ENCODE assay signal across 9 mouse cellular contexts in genomic region chr12:83770418-83771256, GRCm38 (mm10). TPM values are rescaled to one million over a fixed set of nuclear protein-coding genes. Genes with fewer than 3 reads are reported as not detected.
A peak's percentile ranks its signal among the peaks of the same experiment; 100 is the strongest.
DNase-seq lines count a peak whose midpoint lies in the region; ATAC-seq and TF ChIP-seq lines count a peak whose summit lies in the region.
"Had no signal": no experiment of that assay in that cellular context is flagged by ENCODE, and none has a peak within 500 bp of the region (broad histone marks: within the 10 kb centered on the region; RNA-seq: fewer than 3 reads in every experiment).

No protein-coding gene starts in this region.

- peaks cover 15% of the 10 kb centered on the region for H3K36me3 ChIP-seq in G1E (replicated peaks)
- H3K36me3 ChIP-seq in heart, embryonic 14.5 days (ENCODE audit: control insufficient read depth, insufficient read depth, low read length), result no peaks in the 10 kb centered on the region
- H3K36me3 ChIP-seq in kidney, embryonic 16.5 days (ENCODE audit: insufficient read depth, low read length), result no peaks in the 10 kb centered on the region
- H3K36me3 ChIP-seq in stomach, embryonic 14.5 days (ENCODE audit: control insufficient read depth, insufficient read depth, low read length), result no peaks in the 10 kb centered on the region
- H3K36me3 ChIP-seq: liver, embryonic 15.5 days had no signal

- peaks cover 5% of the 10 kb centered on the region; the same call in 1 of the 2 replicates for H3K4me1 ChIP-seq in cerebellum, adult 2 months (ENCODE audit: control insufficient read depth, insufficient read depth, low read length)
- peaks cover 2% of the 10 kb centered on the region; the same call in 1 of the 2 replicates for H3K4me1 ChIP-seq in G1E (ENCODE audit: insufficient read depth, low read depth, low read length)
- H3K4me1 ChIP-seq in heart, embryonic 14.5 days (ENCODE audit: control insufficient read depth in 2 of 2, insufficient read depth in 2 of 2, low read length in 2 of 2), result peaks cover 3 to 10% of the 10 kb centered on the region in 2 experiments; a peak in 3 of 4 replicates
- peaks cover 37% of the 10 kb centered on the region for H3K4me1 ChIP-seq in kidney, embryonic 16.5 days (ENCODE audit: insufficient read depth, low read length)
- H3K4me1 ChIP-seq in stomach, embryonic 14.5 days (ENCODE audit: control insufficient read depth, insufficient read depth, low read length), result peaks cover 29% of the 10 kb centered on the region

- H3K4me3 ChIP-seq in cerebellum, adult 2 months (replicated peaks; ENCODE audit: insufficient read depth, low read depth, low read length), result no peak overlapping the region
- H3K4me3 ChIP-seq in G1E (ENCODE audit: low read depth, low read length), result no peak overlapping the region
- H3K4me3 ChIP-seq in heart, embryonic 14.5 days (ENCODE audit: control insufficient read depth in 1 of 2, insufficient read depth in 1 of 2, low read depth in 1 of 2, low read length in 2 of 2), result peak overlapping the region in 1 of 2 experiments; percentile 1; a peak in 2 of 4 replicates
- H3K4me3 ChIP-seq in kidney, embryonic 16.5 days (ENCODE audit: low read length), result peak overlapping the region; percentile 31
- H3K4me3 ChIP-seq in stomach, embryonic 14.5 days (ENCODE audit: low read depth, low read length), result no peak overlapping the region
- H3K4me3 ChIP-seq: liver, embryonic 15.5 days had no signal

- peak overlapping the region; percentile 61 for H3K4me2 ChIP-seq in heart, embryonic 14.5 days (ENCODE audit: low read length)
- peak overlapping the region; percentile 59 for H3K4me2 ChIP-seq in kidney, embryonic 16.5 days (replicated peaks; ENCODE audit: low read depth, low read length)
- peak overlapping the region; percentile 31 for H3K4me2 ChIP-seq in stomach, embryonic 14.5 days (replicated peaks; ENCODE audit: low read depth, low read length)
- H3K4me2 ChIP-seq: liver, embryonic 15.5 days had no signal

- no peak overlapping the region for H3K9ac ChIP-seq in heart, embryonic 14.5 days (ENCODE audit: low read length)
- peak overlapping the region; percentile 63 for H3K9ac ChIP-seq in kidney, embryonic 16.5 days (replicated peaks; ENCODE audit: low read length)
- H3K9ac ChIP-seq in stomach, embryonic 14.5 days (replicated peaks; ENCODE audit: low read depth, low read length), result no peak overlapping the region
- H3K9ac ChIP-seq: liver, embryonic 15.5 days had no signal

- peak; percentile 32 to 33 for DNase-seq in cerebellum, adult 2 months
- DNase-seq in cerebellum, adult 8-10 months, result no peak
- DNase-seq in G1E (ENCODE audit: low spot score), result peak; percentile 68
- peak; percentile 94 for DNase-seq in embryo, embryonic 10.5 days (ENCODE audit: low spot score)
- DNase-seq in lung, postnatal 36 days, result peak; percentile 72

- H3K27me3 ChIP-seq in cerebellum, adult 2 months (ENCODE audit: control insufficient read depth, insufficient read depth, low read length), result no peaks in the 10 kb centered on the region
- H3K27me3 ChIP-seq in G1E (ENCODE audit: insufficient read depth, low read length), result peaks cover 72% of the 10 kb centered on the region
- H3K27me3 ChIP-seq in heart, embryonic 14.5 days (ENCODE audit: control insufficient read depth, insufficient read depth, low read length), result 0 out of 2 replicates have a peak, but pooled peaks cover 4% of the 10 kb centered on the region
- H3K27me3 ChIP-seq in kidney, embryonic 16.5 days (ENCODE audit: insufficient read depth, low read length), result no peaks in the 10 kb centered on the region
- H3K27me3 ChIP-seq in stomach, embryonic 14.5 days (ENCODE audit: control insufficient read depth, insufficient read depth, low read length), result no peaks in the 10 kb centered on the region

- no peak overlapping the region for H3K27ac ChIP-seq in cerebellum, adult 2 months (ENCODE audit: insufficient read depth, low read length)
- no peak overlapping the region for H3K27ac ChIP-seq in heart, embryonic 14.5 days (replicated peaks in 1 of 2; ENCODE audit: control insufficient read depth in 1 of 2, insufficient read depth in 1 of 2, low read depth in 2 of 2, low read length in 2 of 2)
- H3K27ac ChIP-seq in kidney, embryonic 16.5 days (ENCODE audit: low read length), result peak overlapping the region; percentile 92
- H3K27ac ChIP-seq in stomach, embryonic 14.5 days (ENCODE audit: low read length), result no peak overlapping the region; the same call in 1 of the 2 replicates
- H3K27ac ChIP-seq: liver, embryonic 15.5 days had no signal

- TF ChIP-seq POLR2A in cerebellum, adult 2 months (IDR thresholded peaks at IDR 0.05; ENCODE audit: borderline replicate concordance, insufficient read depth, low read length), result no peak

- WGBS in cerebellum, adult 2 months, result 10% methylated on average over 25 of the region's 25 CpGs
- WGBS in heart, embryonic 14.5 days, result 6% methylated on average over 25 of the region's 25 CpGs
- WGBS in kidney, embryonic 16.5 days, result 3% methylated on average over 25 of the region's 25 CpGs
- 9% methylated on average over 25 of the region's 25 CpGs for WGBS in stomach, embryonic 14.5 days

- TF ChIP-seq CTCF in cerebellum, adult 2 months (IDR thresholded peaks at IDR 0.05; ENCODE audit: borderline replicate concordance, insufficient read depth, low read depth, low read length), result peak; percentile 63
- TF ChIP-seq CTCF in G1E (IDR thresholded peaks at IDR 0.05; ENCODE audit: low read depth, low read length), result peak; percentile 56

- no peaks in the 10 kb centered on the region for H3K9me3 ChIP-seq in G1E (replicated peaks)
- H3K9me3 ChIP-seq in heart, embryonic 14.5 days (ENCODE audit: control insufficient read depth, low read length), result no peaks in the 10 kb centered on the region
- H3K9me3 ChIP-seq in kidney, embryonic 16.5 days (ENCODE audit: low read length), result no peaks in the 10 kb centered on the region
- H3K9me3 ChIP-seq in stomach, embryonic 14.5 days (ENCODE audit: control insufficient read depth, low read depth, low read length), result no peaks in the 10 kb centered on the region
- H3K9me3 ChIP-seq: liver, embryonic 15.5 days had no signal

- no peak for ATAC-seq in G1E (ENCODE audit: extremely low read depth, insufficient number of reproducible peaks, low FRiP score, poor library complexity, severe bottlenecking)
- peak; percentile 36; the same call in 1 of the 2 replicates for ATAC-seq in heart, embryonic 14.5 days (ENCODE audit: insufficient number of reproducible peaks, insufficient read depth, low FRiP score, low read depth)
- ATAC-seq in kidney, embryonic 16.5 days (ENCODE audit: low FRiP score, low TSS enrichment), result peak; percentile 79
- no peak for ATAC-seq in stomach, embryonic 14.5 days (ENCODE audit: insufficient number of reproducible peaks, insufficient read depth, low FRiP score, low read depth)

RNA-seq across cellular contexts. Expression of gene Papln, which starts 7.2 kb away (rescaled TPM):
- 0.95 and 0.97 TPM in 2 replicates for polyA plus RNA-seq in cerebellum, adult 2 months (2012; rRNA removed)
- total RNA-seq in G1E (2014; fragmentation: Nextera tagmentation) (not detected in 2 replicates), G1E (2017) (0.05 and 0.06 TPM in 2 replicates)
- polyA plus RNA-seq in G1E (2012), result 0.03 and 0.07 TPM in 2 replicates
- 0.20 and 0.22 TPM in 2 replicates for polyA plus RNA-seq in heart, embryonic 14.5 days (2014; fragmentation: Nextera tagmentation; extraction: Ambion mirVana)
- 2.7 and 3.0 TPM in 2 replicates for polyA plus RNA-seq in kidney, embryonic 16.5 days (2015; fragmentation: Nextera tagmentation; extraction: Ambion mirVana)
- polyA plus RNA-seq in stomach, embryonic 14.5 days (2014; fragmentation: Nextera tagmentation; extraction: Ambion mirVana), result 1.4 and 2.2 TPM in 2 replicates

Comparison
In these comparisons a context has a peak if more than half of its experiments do, and no peak if none do; other contexts are left out.
1. ATAC-seq: peak in heart, embryonic 14.5 days (single experiment) and kidney, embryonic 16.5 days (single experiment); none in G1E (single experiment) and stomach, embryonic 14.5 days (single experiment).
2. Peak in every context shown above with its lines, with median percentiles within 50 percentile points of each other: H3K4me2 ChIP-seq.